Mouse (Mus musculus) lung, postnatal 0 days (tissue): ENCODE measurements around the gene Khdc1c.

Experiments used
- CTCF ChIP-seq: IDR thresholded peaks from 2 replicates; pipeline ENCODE4 v1.5.1; 2016; ENCODE audit warnings: antibody characterized with exemption, mild to moderate bottlenecking
- EP300 ChIP-seq: IDR thresholded peaks from 2 replicates; pipeline ENCODE4 v1.6.1; 2016; ENCODE audit warnings: antibody characterized with exemption, mild to moderate bottlenecking, control low read depth

GRCm38 (mm10) chr1:21326733-21327132 lies 41.4 kb upstream of the Khdc1c start:
- TF ChIP-seq CTCF (no peak), EP300 (peak; percentile 9; the same call in 1 of the 2 replicates)
